Mouse (Mus musculus): ENCODE data around the gene Fcmr.

Fcmr gene

GRCm38 (mm10) chr1:130857456-130857855, 8.0 kb upstream of the Fcmr start:
- DNase-seq (ENCODE audit: extremely low spot score, low read depth, low spot score): no peak

GRCm38 (mm10) chr1:130864238-130864637, 1.2 kb upstream of the Fcmr start:
- no peak for DNase-seq (ENCODE audit: extremely low spot score, low read depth, low spot score)

GRCm38 (mm10) chr1:130864741-130865140, 728 bp upstream of the Fcmr start:
- no peak for DNase-seq (ENCODE audit: extremely low spot score, low read depth, low spot score)

GRCm38 (mm10) chr1:130872912-130873311, 7.4 kb downstream of the Fcmr start:
- DNase-seq (ENCODE audit: extremely low spot score, low read depth, low spot score): no peak

GRCm38 (mm10) chr1:130875139-130875538, 9.7 kb downstream of the Fcmr start:
- no peak for DNase-seq (ENCODE audit: extremely low spot score, low read depth, low spot score)

DNA sequence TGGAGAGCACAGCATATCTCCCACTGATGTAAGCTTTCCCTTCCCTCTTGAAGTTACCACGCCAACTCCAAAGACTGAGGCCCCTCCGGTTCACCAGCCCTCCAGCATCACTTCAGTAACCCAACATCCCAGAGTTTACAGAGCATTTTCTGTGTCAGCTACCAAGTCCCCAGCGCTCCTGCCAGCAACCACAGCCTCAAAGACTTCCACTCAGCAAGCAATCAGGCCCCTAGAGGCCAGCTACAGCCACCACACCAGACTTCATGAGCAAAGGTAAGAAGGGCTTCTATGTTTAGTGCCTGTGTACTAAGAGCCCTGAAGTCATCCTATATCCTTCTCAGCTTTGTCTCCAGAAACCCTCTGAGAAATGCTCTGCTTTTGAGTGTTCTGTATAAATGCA, 10.4 kb downstream of the Fcmr start:
- DNase-seq (ENCODE audit: extremely low spot score, low read depth, low spot score): no peak

DNA sequence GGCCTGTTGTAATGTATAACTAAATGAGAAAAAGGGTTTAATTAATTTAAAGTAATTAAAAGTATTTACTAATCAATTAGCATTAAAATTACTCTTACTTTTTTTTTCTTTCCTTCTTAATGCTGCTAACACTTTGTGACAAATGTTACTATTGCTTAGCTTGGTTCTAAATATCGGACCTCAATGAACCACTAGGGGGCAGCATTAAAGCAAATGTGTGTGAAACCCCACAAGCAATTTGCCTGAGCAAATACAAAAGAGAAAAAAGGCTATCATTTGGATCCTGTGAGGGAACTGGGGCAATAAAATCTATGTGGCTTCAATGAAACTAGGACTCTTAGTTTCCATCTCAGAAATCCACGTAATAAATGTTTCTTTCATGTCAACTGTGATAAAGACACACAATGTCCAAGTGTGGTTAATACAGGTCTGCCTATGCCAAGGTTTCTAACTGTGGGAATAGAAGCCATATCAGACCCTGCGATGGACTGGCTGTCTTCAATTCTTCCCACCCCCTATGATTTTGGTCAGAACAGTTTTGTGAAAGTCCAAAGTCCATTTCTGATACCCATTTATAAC, 11.6 kb downstream of the Fcmr start:
- DNase-seq (ENCODE audit: extremely low spot score, low read depth, low spot score): peak; percentile 69

DNA sequence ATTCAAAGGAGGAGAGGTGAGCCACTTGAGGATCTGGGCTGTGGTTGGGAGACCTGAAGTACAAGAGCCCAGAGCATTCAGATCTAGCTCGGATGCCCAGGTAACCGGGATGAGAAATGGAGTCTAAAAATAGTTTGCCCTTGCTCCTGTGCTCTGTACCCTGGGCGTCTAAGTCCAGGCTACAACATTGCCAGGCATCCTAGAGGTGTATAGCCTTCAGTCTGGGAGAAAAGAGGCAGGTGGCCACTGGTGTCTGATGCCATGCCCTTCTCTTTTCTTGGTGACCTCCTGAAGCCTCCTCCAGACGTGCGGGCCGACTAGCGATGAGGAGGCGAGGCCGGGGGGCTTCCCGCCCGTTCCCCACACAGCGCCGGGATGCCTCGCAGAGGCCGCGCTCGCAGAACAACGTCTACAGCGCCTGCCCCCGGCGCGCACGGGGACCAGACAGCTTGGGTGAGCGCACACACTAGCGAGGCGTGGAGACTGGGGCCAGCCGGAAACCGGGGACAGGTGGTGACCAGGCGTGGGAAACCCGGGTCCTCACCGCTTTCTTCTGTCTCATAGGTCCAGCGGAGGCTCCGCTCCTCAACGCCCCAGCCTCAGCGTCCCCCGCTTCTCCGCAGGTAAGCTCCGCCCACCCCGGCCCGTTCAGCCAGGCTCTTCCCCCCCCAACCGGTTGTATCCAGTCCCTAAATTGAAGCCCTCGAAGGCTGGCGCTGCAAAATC, 12.6 kb downstream of the Fcmr start:
- DNase-seq (ENCODE audit: extremely low spot score, low read depth, low spot score): no peak

DNA sequence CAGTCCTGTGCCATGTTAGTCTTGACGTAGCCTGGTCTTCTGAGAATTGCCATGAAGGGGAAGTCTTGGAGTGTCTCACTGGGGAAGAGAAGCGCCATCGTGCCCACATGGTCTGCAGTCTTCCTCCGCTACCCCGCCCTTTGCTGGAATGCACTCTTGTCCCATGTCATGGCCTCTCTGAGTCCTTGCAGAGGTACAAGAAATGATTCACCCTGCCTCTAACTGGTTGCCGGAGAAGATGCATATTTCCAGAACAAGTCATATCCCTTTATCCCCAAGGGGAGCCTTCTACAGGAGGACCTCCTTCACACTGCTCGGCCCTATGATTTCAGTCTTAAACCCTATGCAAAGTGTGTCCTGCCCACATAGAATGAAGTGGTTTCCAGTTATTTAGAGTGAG, 14.5 kb downstream of the Fcmr start:
- no peak for DNase-seq (ENCODE audit: extremely low spot score, low read depth, low spot score)

DNA sequence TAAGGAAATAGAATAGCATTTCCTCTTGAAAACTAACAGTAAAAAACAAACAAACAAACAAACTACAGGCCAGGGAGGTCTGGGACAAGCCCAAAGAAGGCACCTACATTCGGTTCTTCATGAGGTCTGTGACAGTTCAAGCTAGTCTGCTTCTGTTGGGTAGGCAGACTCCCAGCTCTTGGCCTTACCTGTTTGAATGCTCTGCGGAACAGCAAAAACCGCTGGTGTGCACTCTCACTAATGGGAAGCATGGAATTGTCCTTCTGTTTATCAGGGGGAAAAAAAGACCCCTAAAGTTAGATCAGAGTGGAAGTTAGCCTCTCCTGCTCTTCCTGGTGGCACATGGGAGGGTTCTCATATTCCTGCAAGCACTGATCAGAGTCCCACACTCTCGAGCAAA, 17.7 kb downstream of the Fcmr start:
- DNase-seq (ENCODE audit: extremely low spot score, low read depth, low spot score): no peak

DNA sequence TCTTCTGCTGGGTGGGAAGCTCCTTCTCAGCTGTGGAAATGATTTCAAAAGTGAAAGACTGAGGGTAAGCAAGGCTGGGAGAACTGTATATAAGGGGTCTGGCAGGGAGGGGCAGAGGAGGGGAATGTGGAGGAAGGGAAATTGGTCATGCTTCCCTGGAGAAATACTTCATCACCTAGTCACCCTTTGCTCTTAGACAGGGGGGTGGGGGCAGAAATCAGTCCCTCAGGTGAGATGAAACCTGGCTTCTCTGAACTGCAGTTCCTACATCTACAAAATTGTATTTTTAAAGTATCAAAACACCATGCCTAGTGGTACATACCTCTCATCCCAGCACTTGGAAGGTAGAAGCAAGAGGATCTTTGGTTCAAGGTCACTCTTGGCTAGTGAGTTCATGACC, 21.9 kb downstream of the Fcmr start, which contains the start of gene Il24:
Il24 (minus strand) TSS at position 101 of the 400 bp plus-strand sequence.
- no peak for DNase-seq (ENCODE audit: extremely low spot score, low read depth, low spot score)

- no peak for DNase-seq (ENCODE audit: extremely low spot score, low read depth, low spot score)
Measured at GRCm38 (mm10) chr1:130892446-130892845, 27.0 kb downstream of the Fcmr start.

- DNase-seq (ENCODE audit: extremely low spot score, low read depth, low spot score): no peak
Measured at GRCm38 (mm10) chr1:130893329-130894040, 28.0 kb downstream of the Fcmr start.

GRCm38 (mm10) chr1:130894468-130894867, 29.0 kb downstream of the Fcmr start:
- DNase-seq (ENCODE audit: extremely low spot score, low read depth, low spot score): no peak

DNA sequence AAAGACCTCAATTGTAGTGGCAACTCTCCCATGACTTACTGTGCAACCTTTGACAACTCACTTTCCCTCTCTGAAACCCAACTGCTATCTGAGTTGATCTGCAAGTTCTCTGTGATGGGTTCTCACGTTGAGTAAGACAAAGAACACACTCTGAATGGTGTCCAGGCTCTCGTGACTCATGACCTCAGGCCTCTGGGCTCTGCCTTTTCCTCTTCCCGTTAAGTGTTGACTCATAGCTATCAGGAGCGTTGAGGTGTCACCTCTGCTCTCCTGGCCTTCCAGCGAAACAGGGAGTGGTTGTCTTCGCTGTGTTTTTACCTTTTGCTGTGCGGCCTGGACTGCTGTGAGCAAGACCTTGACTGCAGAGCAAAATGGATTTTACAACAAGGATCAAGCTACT, 37.0 kb downstream of the Fcmr start:
- DNase-seq (ENCODE audit: extremely low spot score, low read depth, low spot score): no peak

GRCm38 (mm10) chr1:130911401-130912010, 46.0 kb downstream of the Fcmr start, which contains the start of gene Il20:
Il20 (minus strand) TSS chr1:130911451.
- no peak for DNase-seq (ENCODE audit: extremely low spot score, low read depth, low spot score)

DNA sequence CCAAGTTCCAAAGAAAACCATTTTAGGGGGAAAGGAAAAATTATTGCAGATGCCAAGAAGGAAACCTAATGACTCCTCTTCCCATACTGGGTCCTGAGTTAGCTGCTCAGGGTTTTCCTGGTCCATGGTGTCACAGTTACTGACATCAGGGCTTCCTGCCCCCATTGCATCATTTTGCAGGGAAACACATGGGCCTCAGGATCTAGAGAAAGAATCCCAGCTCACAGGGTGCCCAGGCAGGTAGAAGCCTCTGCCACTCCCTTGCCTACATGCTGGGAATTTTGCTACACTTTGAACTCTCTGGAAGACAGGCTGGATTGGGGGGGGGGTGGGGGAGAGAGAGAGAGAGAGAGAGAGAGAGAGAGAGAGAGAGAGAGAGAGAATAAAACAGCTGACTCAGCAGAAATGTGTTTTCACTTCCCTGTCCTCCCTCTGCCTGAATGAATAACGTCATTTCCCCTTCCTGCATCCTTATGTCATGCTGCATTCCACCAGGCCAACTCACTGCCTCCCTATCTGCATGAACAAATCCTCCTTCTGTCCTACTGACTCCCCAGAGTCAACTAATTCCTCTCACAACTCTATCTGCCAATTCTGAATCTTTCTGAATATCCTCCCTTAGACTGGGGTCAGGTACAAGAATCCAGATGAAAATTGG, 53.0 kb downstream of the Fcmr start:
- DNase-seq (ENCODE audit: extremely low spot score, low read depth, low spot score): no peak

GRCm38 (mm10) chr1:130926484-130926883, 61.0 kb downstream of the Fcmr start:
- DNase-seq (ENCODE audit: extremely low spot score, low read depth, low spot score): no peak
